Mouse (Mus musculus) ES-Bruce4 (cell line): Measurements from ENCODE around the gene Srebf1. TPM values are rescaled to one million over a fixed set of nuclear protein-coding genes. Genes with fewer than 3 reads are reported as not detected.

Experiments used
- H3K27ac ChIP-seq: 2 replicates; pipeline ENCODE4 v1.5.1; 2012; ENCODE audit warnings: low read length, inconsistent platforms; ENCODE audit not compliant: insufficient read depth
- H3K27me3 ChIP-seq: 2 replicates; pipeline ENCODE4 v1.6.1; 2012; ENCODE audit warnings: mild to moderate bottlenecking, low read length, inconsistent platforms; ENCODE audit not compliant: control insufficient read depth, poor library complexity, insufficient read depth, severe bottlenecking
- H3K36me3 ChIP-seq: 2 replicates; pipeline ENCODE4 v1.6.1; 2012; ENCODE audit warnings: inconsistent platforms, mild to moderate bottlenecking, low read length, moderate library complexity; ENCODE audit not compliant: control insufficient read depth, poor library complexity, insufficient read depth, severe bottlenecking
- H3K4me1 ChIP-seq: one replicate; pipeline ENCODE4 v1.8.1; 2011; ENCODE audit warnings: low read length; ENCODE audit not compliant: control insufficient read depth, insufficient read depth
- H3K4me3 ChIP-seq: 2 replicates; pipeline ENCODE4 v1.5.1; 2011; ENCODE audit warnings: low read depth, mild to moderate bottlenecking, low read length
- H3K9ac ChIP-seq: 2 replicates; pipeline ENCODE4 v1.6.1; 2012; ENCODE audit warnings: low read depth, mild to moderate bottlenecking, inconsistent platforms; ENCODE audit not compliant: poor library complexity, severe bottlenecking
- H3K9me3 ChIP-seq: replicated peaks from 2 replicates; pipeline ENCODE4 v1.6.1; 2012; ENCODE audit warnings: mild to moderate bottlenecking, low read length, inconsistent platforms; ENCODE audit not compliant: control insufficient read depth, poor library complexity, insufficient read depth, severe bottlenecking
- CTCF ChIP-seq: IDR thresholded peaks from one replicate; pipeline ENCODE4 v1.8.1; 2011; ENCODE audit warnings: low read depth, low read length
- EP300 ChIP-seq: IDR thresholded peaks from 2 replicates; pipeline ENCODE4 v1.6.1; 2011; ENCODE audit warnings: low read depth, low read length; ENCODE audit not compliant: insufficient read depth
- POLR2A ChIP-seq: IDR thresholded peaks from one replicate; pipeline ENCODE4 v1.8.1; 2011; ENCODE audit warnings: low read length; ENCODE audit not compliant: insufficient read depth
- polyA plus RNA-seq: library from polyadenylated mRNA; stranded (reverse); fragments of >200 nt; gene quantifications from 2 replicates; pipeline ENCODE4 v1.2.4, GENCODE M21; 2011; ENCODE audit warnings: low read depth; ENCODE audit not compliant: missing spikeins, insufficient read depth, insufficient read length

Srebf1 gene
- polyA plus RNA-seq, 1 experiment = 68.6 TPM

- Histone ChIP-seq H3K27me3 (no peaks in the 10 kb centered on the region), H3K27ac (no peak overlapping the region), H3K4me1 (peaks cover 15% of the 10 kb centered on the region), H3K4me3 (no peak overlapping the region), H3K9me3 (no peaks in the 10 kb centered on the region), H3K36me3 (no peaks in the 10 kb centered on the region), H3K9ac (no peak overlapping the region)
- no peak for TF ChIP-seq EP300
- no peak for TF ChIP-seq CTCF
- no peak for TF ChIP-seq POLR2A
Observed at GRCm38 (mm10) chr11:60185396-60186231, 36.8 kb downstream of the Srebf1 start.

DNA sequence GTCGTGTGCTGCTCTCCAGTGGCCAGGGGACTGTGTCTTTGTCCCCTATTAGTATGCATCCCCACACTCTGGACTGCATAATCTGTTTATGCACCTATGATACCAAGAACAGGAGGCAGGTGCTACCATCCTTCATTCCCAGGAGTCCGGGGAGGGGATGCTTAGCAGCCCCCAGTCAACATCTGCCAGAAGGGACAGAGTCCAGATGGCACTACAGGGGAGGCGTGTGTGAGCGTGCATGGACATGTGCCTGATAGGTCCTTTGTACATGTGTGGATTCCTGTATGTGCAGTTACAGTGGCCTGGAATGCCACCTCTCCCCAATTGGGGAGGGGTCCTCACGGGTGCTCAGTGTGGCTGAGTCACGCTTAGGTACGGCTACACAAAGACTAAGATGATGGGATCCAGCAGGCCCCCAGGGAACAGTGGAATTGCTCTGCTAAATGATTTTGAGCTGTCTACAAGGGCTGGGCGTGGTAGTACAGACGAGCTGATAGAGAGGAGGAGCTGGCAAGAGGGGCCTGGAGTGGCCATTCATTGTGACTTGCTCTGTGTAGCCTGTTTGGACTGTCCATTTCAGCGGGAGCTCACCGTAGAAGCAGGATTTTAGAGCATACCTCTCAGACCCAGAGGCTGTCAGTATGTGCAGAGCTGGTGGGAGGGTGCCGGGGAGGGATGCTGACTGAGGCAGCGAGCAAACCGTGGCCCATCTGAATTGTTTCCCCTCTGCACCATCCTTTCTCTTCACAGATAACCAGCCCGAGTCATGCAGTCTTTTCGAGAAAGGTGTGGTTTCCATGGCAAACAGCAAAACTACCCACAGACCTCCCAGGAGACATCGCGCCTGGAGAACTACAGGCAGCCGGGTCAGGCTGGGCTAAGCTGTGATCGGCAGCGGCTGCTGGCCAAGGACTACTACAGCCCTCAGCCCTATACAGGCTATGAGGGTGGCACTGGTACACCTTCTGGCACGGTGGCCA is 37.7 kb downstream of the Srebf1 start:
- TF ChIP-seq EP300 (no peak), POLR2A (no peak), CTCF (no peak)
- H3K9me3 ChIP-seq = no peaks in the 10 kb centered on the region
- no peaks in the 10 kb centered on the region for H3K27me3 ChIP-seq
- H3K36me3 ChIP-seq = no peaks in the 10 kb centered on the region
- H3K27ac ChIP-seq = no peak overlapping the region
- no peak overlapping the region for H3K4me3 ChIP-seq
- H3K9ac ChIP-seq = no peak overlapping the region
- H3K4me1 ChIP-seq = peaks cover 13% of the 10 kb centered on the region

- no peak for TF ChIP-seq POLR2A
- no peak for TF ChIP-seq CTCF
- no peak for TF ChIP-seq EP300
- Histone ChIP-seq H3K36me3 (no peaks in the 10 kb centered on the region), H3K27me3 (no peaks in the 10 kb centered on the region), H3K27ac (no peak overlapping the region), H3K9ac (no peak overlapping the region), H3K9me3 (no peaks in the 10 kb centered on the region), H3K4me1 (peaks cover 22% of the 10 kb centered on the region), H3K4me3 (no peak overlapping the region)
Observed at GRCm38 (mm10) chr11:60182741-60183140, 39.6 kb downstream of the Srebf1 start.

DNA sequence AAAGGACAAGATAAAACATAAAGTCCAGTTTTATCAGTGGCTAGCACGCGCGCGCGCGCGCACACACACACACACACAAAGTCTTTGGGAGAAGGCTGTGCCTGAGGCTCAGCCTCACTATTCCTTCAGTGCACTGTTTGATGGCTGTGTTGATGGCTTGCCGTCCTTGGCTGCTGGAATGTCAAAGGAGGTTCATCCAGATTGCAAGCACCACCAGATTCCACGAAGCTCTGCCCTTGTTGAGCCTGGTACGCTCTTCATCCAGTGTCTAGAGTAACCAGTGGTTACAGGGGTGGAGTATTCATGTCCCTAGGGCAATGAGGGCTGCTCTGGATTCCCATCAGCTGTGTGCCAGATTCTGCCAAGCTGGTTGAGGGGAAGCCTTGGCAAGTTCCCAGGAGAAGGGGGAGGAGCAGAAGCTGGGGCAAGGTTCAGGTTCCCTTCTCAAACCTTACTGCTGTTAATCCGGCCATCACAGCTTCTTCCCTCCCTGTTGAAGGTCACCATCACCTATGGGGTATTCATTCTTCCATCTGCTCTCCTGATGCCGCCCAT is 40.2 kb downstream of the Srebf1 start:
- Histone ChIP-seq H3K9me3 (no peaks in the 10 kb centered on the region), H3K4me3 (no peak overlapping the region), H3K36me3 (no peaks in the 10 kb centered on the region), H3K4me1 (peaks cover 23% of the 10 kb centered on the region), H3K27me3 (no peaks in the 10 kb centered on the region), H3K9ac (no peak overlapping the region), H3K27ac (no peak overlapping the region)
- TF ChIP-seq CTCF = no peak
- no peak for TF ChIP-seq POLR2A
- no peak for TF ChIP-seq EP300

DNA sequence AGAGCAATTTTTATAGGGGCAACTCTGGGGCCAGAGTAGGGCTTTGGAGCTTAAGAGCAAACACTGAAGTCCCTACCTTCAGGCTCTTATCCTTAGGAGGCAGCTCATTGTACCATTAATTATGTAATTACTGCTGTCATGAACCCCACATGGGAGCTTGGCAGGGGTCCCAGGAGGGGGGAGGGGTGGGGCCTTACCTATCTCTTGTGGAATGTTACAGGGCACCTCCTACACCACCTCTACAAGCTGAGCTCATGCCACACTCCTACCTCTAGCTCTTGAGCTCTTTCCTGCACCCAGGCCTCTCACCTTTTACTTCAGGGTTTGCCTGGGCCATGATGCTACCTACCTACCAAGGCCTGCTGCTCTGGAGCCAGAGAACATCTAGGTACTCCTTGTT is 43.9 kb downstream of the Srebf1 start:
- Histone ChIP-seq H3K9me3 (no peaks in the 10 kb centered on the region), H3K27ac (no peak overlapping the region), H3K4me1 (peaks cover 13% of the 10 kb centered on the region), H3K4me3 (no peak overlapping the region), H3K9ac (no peak overlapping the region), H3K36me3 (no peaks in the 10 kb centered on the region), H3K27me3 (no peaks in the 10 kb centered on the region)
- TF ChIP-seq POLR2A (no peak), CTCF (no peak), EP300 (no peak)
